Mouse (Mus musculus): ENCODE results near the gene Bdkrb2. TPM values are rescaled to one million over a fixed set of nuclear protein-coding genes. Genes with fewer than 3 reads are reported as not detected.

The Bdkrb2 gene
- polyA plus RNA-seq, 1 experiment: not detected

GRCm38 (mm10) chr12:105557250-105557925 is 5.6 kb upstream of the Bdkrb2 start:
- H3K4me1 ChIP-seq (ENCODE audit: control insufficient read depth, insufficient read depth, low read length): no peaks in the 10 kb centered on the region
- H3K27ac ChIP-seq (ENCODE audit: insufficient read depth, low read depth, low read length): no peak overlapping the region
- no peak overlapping the region for H3K4me3 ChIP-seq (ENCODE audit: insufficient read depth, low read length)
- TF ChIP-seq CTCF (IDR thresholded peaks at IDR 0.05; ENCODE audit: low read depth, low read length) (no peak), POLR2A (IDR thresholded peaks at IDR 0.05; ENCODE audit: borderline replicate concordance, low read depth, low read length) (no peak)

GRCm38 (mm10) chr12:105561007-105561534 is 2.0 kb upstream of the Bdkrb2 start:
- Histone ChIP-seq H3K4me3 (ENCODE audit: insufficient read depth, low read length) (no peak overlapping the region), H3K27ac (ENCODE audit: insufficient read depth, low read depth, low read length) (no peak overlapping the region), H3K4me1 (ENCODE audit: control insufficient read depth, insufficient read depth, low read length) (no peaks in the 10 kb centered on the region)
- no peak for TF ChIP-seq CTCF (IDR thresholded peaks at IDR 0.05; ENCODE audit: low read depth, low read length)

- Histone ChIP-seq H3K27ac (ENCODE audit: insufficient read depth, low read depth, low read length) (no peak overlapping the region), H3K4me1 (ENCODE audit: control insufficient read depth, insufficient read depth, low read length) (no peaks in the 10 kb centered on the region), H3K4me3 (ENCODE audit: insufficient read depth, low read length) (no peak overlapping the region)
- TF ChIP-seq POLR2A (IDR thresholded peaks at IDR 0.05; ENCODE audit: borderline replicate concordance, low read depth, low read length) (no peak), CTCF (IDR thresholded peaks at IDR 0.05; ENCODE audit: low read depth, low read length) (no peak)
These were observed 788 bp upstream of the Bdkrb2 start for GRCm38 (mm10) chr12:105562056-105562820.

GRCm38 (mm10) chr12:105563726-105564275 is 775 bp downstream of the Bdkrb2 start:
- Histone ChIP-seq H3K27ac (ENCODE audit: insufficient read depth, low read depth, low read length) (no peak overlapping the region), H3K4me3 (ENCODE audit: insufficient read depth, low read length) (no peak overlapping the region), H3K4me1 (ENCODE audit: control insufficient read depth, insufficient read depth, low read length) (no peaks in the 10 kb centered on the region)
- no peak for TF ChIP-seq CTCF (IDR thresholded peaks at IDR 0.05; ENCODE audit: low read depth, low read length)
- TF ChIP-seq POLR2A (IDR thresholded peaks at IDR 0.05; ENCODE audit: borderline replicate concordance, low read depth, low read length): no peak

- Histone ChIP-seq H3K27ac (ENCODE audit: insufficient read depth, low read depth, low read length) (no peak overlapping the region), H3K4me1 (ENCODE audit: control insufficient read depth, insufficient read depth, low read length) (no peaks in the 10 kb centered on the region), H3K4me3 (ENCODE audit: insufficient read depth, low read length) (no peak overlapping the region)
- TF ChIP-seq CTCF (IDR thresholded peaks at IDR 0.05; ENCODE audit: low read depth, low read length) (no peak), POLR2A (IDR thresholded peaks at IDR 0.05; ENCODE audit: borderline replicate concordance, low read depth, low read length) (no peak)
These were observed 2.2 kb downstream of the Bdkrb2 start for GRCm38 (mm10) chr12:105565221-105565620.

- H3K27ac ChIP-seq (ENCODE audit: insufficient read depth, low read depth, low read length): no peak overlapping the region
- no peak for TF ChIP-seq CTCF (IDR thresholded peaks at IDR 0.05; ENCODE audit: low read depth, low read length)
- no peak for TF ChIP-seq POLR2A (IDR thresholded peaks at IDR 0.05; ENCODE audit: borderline replicate concordance, low read depth, low read length)
- no peaks in the 10 kb centered on the region for H3K4me1 ChIP-seq (ENCODE audit: control insufficient read depth, insufficient read depth, low read length)
- H3K4me3 ChIP-seq (ENCODE audit: insufficient read depth, low read length): no peak overlapping the region
These were observed 8.8 kb downstream of the Bdkrb2 start for GRCm38 (mm10) chr12:105571867-105572266.

- Histone ChIP-seq H3K4me1 (ENCODE audit: control insufficient read depth, insufficient read depth, low read length) (no peaks in the 10 kb centered on the region), H3K4me3 (ENCODE audit: insufficient read depth, low read length) (no peak overlapping the region), H3K27ac (ENCODE audit: insufficient read depth, low read depth, low read length) (no peak overlapping the region)
- TF ChIP-seq POLR2A (IDR thresholded peaks at IDR 0.05; ENCODE audit: borderline replicate concordance, low read depth, low read length) (no peak), CTCF (IDR thresholded peaks at IDR 0.05; ENCODE audit: low read depth, low read length) (no peak)
These were observed 9.6 kb downstream of the Bdkrb2 start for GRCm38 (mm10) chr12:105572622-105573021.

GRCm38 (mm10) chr12:105574356-105574755 is 11.3 kb downstream of the Bdkrb2 start:
- Histone ChIP-seq H3K27ac (ENCODE audit: insufficient read depth, low read depth, low read length) (no peak overlapping the region), H3K4me3 (ENCODE audit: insufficient read depth, low read length) (no peak overlapping the region), H3K4me1 (ENCODE audit: control insufficient read depth, insufficient read depth, low read length) (no peaks in the 10 kb centered on the region)
- TF ChIP-seq CTCF (IDR thresholded peaks at IDR 0.05; ENCODE audit: low read depth, low read length) (no peak), POLR2A (IDR thresholded peaks at IDR 0.05; ENCODE audit: borderline replicate concordance, low read depth, low read length) (no peak)

GRCm38 (mm10) chr12:105580490-105580889 is 17.5 kb downstream of the Bdkrb2 start:
- TF ChIP-seq CTCF (IDR thresholded peaks at IDR 0.05; ENCODE audit: low read depth, low read length) (no peak), POLR2A (IDR thresholded peaks at IDR 0.05; ENCODE audit: borderline replicate concordance, low read depth, low read length) (no peak)
- Histone ChIP-seq H3K4me3 (ENCODE audit: insufficient read depth, low read length) (no peak overlapping the region), H3K4me1 (ENCODE audit: control insufficient read depth, insufficient read depth, low read length) (no peaks in the 10 kb centered on the region), H3K27ac (ENCODE audit: insufficient read depth, low read depth, low read length) (no peak overlapping the region)

- Histone ChIP-seq H3K27ac (ENCODE audit: insufficient read depth, low read depth, low read length) (no peak overlapping the region), H3K4me1 (ENCODE audit: control insufficient read depth, insufficient read depth, low read length) (no peaks in the 10 kb centered on the region), H3K4me3 (ENCODE audit: insufficient read depth, low read length) (no peak overlapping the region)
- TF ChIP-seq CTCF (IDR thresholded peaks at IDR 0.05; ENCODE audit: low read depth, low read length) (no peak), POLR2A (IDR thresholded peaks at IDR 0.05; ENCODE audit: borderline replicate concordance, low read depth, low read length) (no peak)
These were observed 19.5 kb downstream of the Bdkrb2 start for GRCm38 (mm10) chr12:105582486-105582885.
